In genomic region chr17:86355772-86356451, GRCm38 (mm10) we compare ENCODE assay signal across 15 mouse cellular contexts.
DNase-seq lines count a peak whose midpoint lies in the region; ATAC-seq and TF ChIP-seq lines count a peak whose summit lies in the region.
"Had no signal": no experiment of that assay in that cellular context is flagged by ENCODE, and none has a peak within 500 bp of the region (broad histone marks: within the 10 kb centered on the region; RNA-seq: fewer than 3 reads in every experiment).

No protein-coding gene starts in this region.

- no peak for TF ChIP-seq CTCF in brain, embryonic 14.5 days (IDR thresholded peaks at IDR 0.05; ENCODE audit: borderline replicate concordance, extremely low read depth, insufficient read depth, insufficient read length)

- DNase-seq in forebrain, embryonic 11.5 days (ENCODE audit: low spot score), result no peak
- peak; percentile 75 for DNase-seq in left cerebral cortex, postnatal 4 days
- no peak for DNase-seq in left cerebral cortex, adult 11 months (ENCODE audit: low spot score)
- peak; percentile 55 for DNase-seq in brain, embryonic 14.5 days (ENCODE audit: low read depth)
- DNase-seq in hindbrain, embryonic 14.5 days (ENCODE audit: low spot score), result no peak
- DNase-seq in urinary bladder, postnatal 4 days (ENCODE audit: low spot score in 2 of 2), result no peak
- no peak for DNase-seq in spleen, adult 12 weeks (ENCODE audit: low spot score)
- DNase-seq: adrenal gland, adult 2 months; layer of hippocampus, postnatal 36 days; liver, embryonic 13.5 days; thymus, adult 2 months had no signal

- ATAC-seq in forebrain, embryonic 16.5 days, result peak; percentile 36; the same call in 1 of the 2 replicates
- no peak for ATAC-seq in forebrain, embryonic 11.5 days (replicated peaks; ENCODE audit: low FRiP score)
- no peak for ATAC-seq in hindbrain, embryonic 14.5 days (ENCODE audit: low FRiP score)

- H3K4me3 ChIP-seq in forebrain, embryonic 16.5 days (replicated peaks; ENCODE audit: low read length), result no peak overlapping the region
- H3K4me3 ChIP-seq in forebrain, embryonic 11.5 days (ENCODE audit: low read depth, low read length), result no peak overlapping the region
- H3K4me3 ChIP-seq in hindbrain, embryonic 14.5 days (replicated peaks; ENCODE audit: low read length), result no peak overlapping the region
- H3K4me3 ChIP-seq: erythroblast, embryonic 14.5 days; liver, embryonic 13.5 days; megakaryocyte, embryonic 14.5 days had no signal

- H3K27me3 ChIP-seq in forebrain, embryonic 16.5 days (replicated peaks; ENCODE audit: control insufficient read depth, insufficient read depth, low read length), result no peaks in the 10 kb centered on the region
- H3K27me3 ChIP-seq in forebrain, embryonic 11.5 days (ENCODE audit: control insufficient read depth, insufficient read depth, low read length), result no peaks in the 10 kb centered on the region
- H3K27me3 ChIP-seq in hindbrain, embryonic 14.5 days (ENCODE audit: control insufficient read depth, insufficient read depth, low read length), result no peaks in the 10 kb centered on the region
- H3K27me3 ChIP-seq: liver, embryonic 13.5 days had no signal

- 32% methylated on average over 7 of the region's 7 CpGs for WGBS in forebrain, embryonic 16.5 days
- 74% methylated on average over 7 of the region's 7 CpGs for WGBS in forebrain, embryonic 11.5 days
- 45% methylated on average over 7 of the region's 7 CpGs for WGBS in hindbrain, embryonic 14.5 days

- no peaks in the 10 kb centered on the region for H3K9me3 ChIP-seq in forebrain, embryonic 16.5 days (ENCODE audit: control insufficient read depth, low read length)
- H3K9me3 ChIP-seq in forebrain, embryonic 11.5 days (ENCODE audit: control insufficient read depth, low read length), result no peaks in the 10 kb centered on the region
- H3K9me3 ChIP-seq in hindbrain, embryonic 14.5 days (ENCODE audit: control insufficient read depth, low read length), result no peaks in the 10 kb centered on the region
- H3K9me3 ChIP-seq: liver, embryonic 13.5 days; megakaryocyte, embryonic 14.5 days had no signal

- H3K27ac ChIP-seq in forebrain, embryonic 16.5 days (ENCODE audit: low read length), result peak overlapping the region; percentile 31
- H3K27ac ChIP-seq in forebrain, embryonic 11.5 days (ENCODE audit: low read depth, low read length), result no peak overlapping the region
- H3K27ac ChIP-seq in hindbrain, embryonic 14.5 days, result peak overlapping the region; percentile 38
- H3K27ac ChIP-seq: liver, embryonic 13.5 days had no signal

- no peak overlapping the region for H3K9ac ChIP-seq in forebrain, embryonic 16.5 days (replicated peaks; ENCODE audit: low read depth, low read length)
- H3K9ac ChIP-seq in forebrain, embryonic 11.5 days (ENCODE audit: low read length), result no peak overlapping the region
- H3K9ac ChIP-seq in hindbrain, embryonic 14.5 days, result no peak overlapping the region
- H3K9ac ChIP-seq: liver, embryonic 13.5 days had no signal

- H3K4me1 ChIP-seq in forebrain, embryonic 16.5 days (replicated peaks; ENCODE audit: control insufficient read depth, insufficient read depth, low read length), result peaks cover 42% of the 10 kb centered on the region
- H3K4me1 ChIP-seq in forebrain, embryonic 11.5 days (replicated peaks; ENCODE audit: control insufficient read depth, insufficient read depth, low read length), result no peaks in the 10 kb centered on the region
- H3K4me1 ChIP-seq in hindbrain, embryonic 14.5 days (replicated peaks; ENCODE audit: control insufficient read depth, insufficient read depth, low read length), result peaks cover 10% of the 10 kb centered on the region

- intact Hi-C loops in left cerebral cortex, postnatal 4 days (cut with DNase I), result no loop called here

- H3K36me3 ChIP-seq in forebrain, embryonic 16.5 days (ENCODE audit: control insufficient read depth, insufficient read depth), result no peaks in the 10 kb centered on the region
- no peaks in the 10 kb centered on the region for H3K36me3 ChIP-seq in forebrain, embryonic 11.5 days (ENCODE audit: control insufficient read depth, insufficient read depth, low read length)
- no peaks in the 10 kb centered on the region for H3K36me3 ChIP-seq in hindbrain, embryonic 14.5 days (replicated peaks; ENCODE audit: control insufficient read depth, insufficient read depth)
- H3K36me3 ChIP-seq: liver, embryonic 13.5 days had no signal

- no peak for TF ChIP-seq POLR2A in brain, embryonic 14.5 days (IDR thresholded peaks at IDR 0.05; ENCODE audit: borderline replicate concordance, extremely low read depth, insufficient read depth, insufficient read length, poor library complexity, severe bottlenecking)

- no peak overlapping the region for H3K4me2 ChIP-seq in forebrain, embryonic 16.5 days (ENCODE audit: low read length)
- no peak overlapping the region for H3K4me2 ChIP-seq in forebrain, embryonic 11.5 days (ENCODE audit: low read depth, low read length, severe bottlenecking)
- H3K4me2 ChIP-seq in hindbrain, embryonic 14.5 days (replicated peaks), result no peak overlapping the region
- H3K4me2 ChIP-seq: heart, embryonic 11.5 days; liver, embryonic 13.5 days had no signal

Comparison
In these comparisons a context has a peak if more than half of its experiments do, and no peak if none do; other contexts are left out.
1. DNase-seq: peak in left cerebral cortex, postnatal 4 days (single experiment) and brain, embryonic 14.5 days (single experiment); none in forebrain, embryonic 11.5 days (single experiment), left cerebral cortex, adult 11 months (single experiment), hindbrain, embryonic 14.5 days (single experiment), urinary bladder, postnatal 4 days (0 of 2) and spleen, adult 12 weeks (single experiment).